Mouse (Mus musculus) brain, embryonic 14.5 days (tissue): Measurements from ENCODE around the gene D630039A03Rik.

ENCODE experiments used
- CTCF ChIP-seq: fragments of 200-500 bp; IDR thresholded peaks from 2 replicates; pipeline ENCODE4 v1.5.1; 2012; ENCODE audit warnings: inconsistent platforms, mild to moderate bottlenecking, moderate library complexity, borderline replicate concordance; ENCODE audit not compliant: insufficient read depth, insufficient read length; ENCODE audit errors: extremely low read depth
- POLR2A ChIP-seq: fragments of 200-500 bp; IDR thresholded peaks from 2 replicates; pipeline ENCODE4 v1.6.1; 2012; ENCODE audit warnings: mild to moderate bottlenecking, inconsistent platforms, borderline replicate concordance; ENCODE audit not compliant: poor library complexity, insufficient read depth, insufficient read length, severe bottlenecking; ENCODE audit errors: extremely low read depth

DNA sequence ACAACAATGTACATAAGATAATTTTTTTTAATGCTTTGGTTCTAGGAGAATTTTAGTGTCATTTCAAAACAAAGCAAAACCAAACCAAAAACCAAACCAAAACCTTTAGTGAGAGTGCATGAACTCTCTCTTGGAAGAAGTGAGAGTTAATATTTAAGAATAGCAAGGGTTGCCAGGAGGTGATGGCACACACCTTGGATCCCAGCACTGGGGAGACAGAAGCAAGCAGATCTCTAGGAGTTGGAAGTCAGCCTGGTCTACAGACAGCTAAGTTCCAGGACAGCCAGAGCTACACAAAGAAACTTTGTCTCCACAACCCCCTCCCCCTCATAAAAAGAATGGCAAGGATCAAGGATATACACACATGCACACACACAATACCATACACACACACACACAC lies 3.1 kb downstream of the D630039A03Rik start:
- TF ChIP-seq CTCF (no peak), POLR2A (no peak)
